ENCODE assay signal across 15 mouse cellular contexts in genomic region chr11:5390969-5391831, GRCm38 (mm10). TPM values are rescaled to one million over a fixed set of nuclear protein-coding genes. Genes with fewer than 3 reads are reported as not detected.
DNase-seq lines count a peak whose midpoint lies in the region; ATAC-seq lines count a peak whose summit lies in the region.
"Had no signal": no experiment of that assay in that cellular context is flagged by ENCODE, and none has a peak within 500 bp of the region (broad histone marks: within the 10 kb centered on the region; RNA-seq: fewer than 3 reads in every experiment).

No protein-coding gene starts in this region.

- H3K27me3 ChIP-seq in liver, embryonic 16.5 days (ENCODE audit: control insufficient read depth, insufficient read depth, low read depth, low read length): no peaks in the 10 kb centered on the region
- no peaks in the 10 kb centered on the region for H3K27me3 ChIP-seq in forebrain, embryonic 15.5 days
- no peaks in the 10 kb centered on the region for H3K27me3 ChIP-seq in limb, embryonic 12.5 days
- H3K27me3 ChIP-seq in neural tube, embryonic 15.5 days (replicated peaks): no peaks in the 10 kb centered on the region

- no peak overlapping the region for H3K27ac ChIP-seq in liver, embryonic 16.5 days (ENCODE audit: low read length)
- 0 out of 2 replicates have a peak overlapping the region, but pooled peaks have one; percentile 27 for H3K27ac ChIP-seq in forebrain, embryonic 15.5 days (replicated peaks)
- H3K27ac ChIP-seq in limb, embryonic 12.5 days: no peak overlapping the region
- peak overlapping the region; percentile 67 for H3K27ac ChIP-seq in neural tube, embryonic 15.5 days (replicated peaks)
- H3K27ac ChIP-seq: heart, embryonic 10.5 days had no signal

- intact Hi-C loops in left cerebral cortex, postnatal 25 days (cut with DNase I): no loop called here
- intact Hi-C loops in heart, postnatal 10 days (cut with DNase I): no loop called here

- H3K4me3 ChIP-seq in liver, embryonic 16.5 days (ENCODE audit: low read depth, low read length): no peak overlapping the region
- no peak overlapping the region for H3K4me3 ChIP-seq in forebrain, embryonic 15.5 days
- no peak overlapping the region for H3K4me3 ChIP-seq in limb, embryonic 12.5 days (replicated peaks)
- H3K4me3 ChIP-seq in neural tube, embryonic 15.5 days (replicated peaks): no peak overlapping the region
- H3K4me3 ChIP-seq: heart, embryonic 10.5 days; myocyte had no signal

- no peak for DNase-seq in liver
- DNase-seq in left cerebral cortex, postnatal 25 days (ENCODE audit: low spot score in 2 of 2): no peak
- DNase-seq in heart, postnatal 10 days: no peak
- no peak for DNase-seq in B cell, adult 2 months
- DNase-seq: cerebellum, adult 9-11 months; right cerebral cortex, postnatal 14 days; thymus, postnatal 4 days had no signal

- H3K9me3 ChIP-seq in liver, embryonic 16.5 days (replicated peaks; ENCODE audit: control insufficient read depth, low read length): no peaks in the 10 kb centered on the region
- no peaks in the 10 kb centered on the region for H3K9me3 ChIP-seq in forebrain, embryonic 15.5 days
- no peaks in the 10 kb centered on the region for H3K9me3 ChIP-seq in limb, embryonic 12.5 days
- no peaks in the 10 kb centered on the region for H3K9me3 ChIP-seq in neural tube, embryonic 15.5 days (replicated peaks)
- H3K9me3 ChIP-seq: heart, embryonic 10.5 days had no signal

- H3K4me2 ChIP-seq in liver, embryonic 16.5 days (ENCODE audit: low read depth, low read length): no peak overlapping the region
- no peak overlapping the region for H3K4me2 ChIP-seq in forebrain, embryonic 15.5 days (replicated peaks)
- peak overlapping the region; percentile 16; the same call in 1 of the 2 replicates for H3K4me2 ChIP-seq in limb, embryonic 12.5 days
- H3K4me2 ChIP-seq in neural tube, embryonic 15.5 days: peak overlapping the region; percentile 20

- ATAC-seq in liver, embryonic 16.5 days (ENCODE audit: low read depth): peak; percentile 62; the same call in 1 of the 2 replicates
- 0 out of 2 replicates have a peak, but pooled peaks have one; percentile 35 for ATAC-seq in forebrain, embryonic 15.5 days (replicated peaks)
- ATAC-seq in limb, embryonic 12.5 days (ENCODE audit: insufficient number of reproducible peaks, insufficient read depth, low FRiP score, low TSS enrichment, low read depth): no peak
- peak; percentile 75 for ATAC-seq in neural tube, embryonic 15.5 days (ENCODE audit: low FRiP score)
- ATAC-seq: inflammation-experienced regulatory T-cells, adult 6 months; lung, postnatal 0 days had no signal

- no peak overlapping the region for H3K9ac ChIP-seq in liver, embryonic 16.5 days (ENCODE audit: low read depth, low read length)
- H3K9ac ChIP-seq in forebrain, embryonic 15.5 days (replicated peaks): no peak overlapping the region
- no peak overlapping the region for H3K9ac ChIP-seq in limb, embryonic 12.5 days (replicated peaks)
- H3K9ac ChIP-seq in neural tube, embryonic 15.5 days (replicated peaks): no peak overlapping the region

- 28% methylated on average over 4 of the region's 4 CpGs for WGBS in liver, embryonic 16.5 days (ENCODE audit: insufficient replicate concordance)
- 2% methylated on average over 4 of the region's 4 CpGs for WGBS in forebrain, embryonic 15.5 days
- WGBS in limb, embryonic 12.5 days: 24% methylated on average over 4 of the region's 4 CpGs
- WGBS in neural tube, embryonic 15.5 days: 13% methylated on average over 4 of the region's 4 CpGs

- H3K4me1 ChIP-seq in liver, embryonic 16.5 days (ENCODE audit: control insufficient read depth, low read depth, low read length): no peaks in the 10 kb centered on the region
- H3K4me1 ChIP-seq in forebrain, embryonic 15.5 days: peaks cover 21% of the 10 kb centered on the region
- H3K4me1 ChIP-seq in limb, embryonic 12.5 days (replicated peaks): peaks cover 16% of the 10 kb centered on the region
- peaks cover 21% of the 10 kb centered on the region for H3K4me1 ChIP-seq in neural tube, embryonic 15.5 days

- no peaks in the 10 kb centered on the region for H3K36me3 ChIP-seq in liver, embryonic 16.5 days (ENCODE audit: control insufficient read depth, insufficient read depth)
- H3K36me3 ChIP-seq in forebrain, embryonic 15.5 days: no peaks in the 10 kb centered on the region
- H3K36me3 ChIP-seq in limb, embryonic 12.5 days: no peaks in the 10 kb centered on the region
- H3K36me3 ChIP-seq in neural tube, embryonic 15.5 days: no peaks in the 10 kb centered on the region
- H3K36me3 ChIP-seq: heart, embryonic 10.5 days had no signal

RNA-seq across cellular contexts. Expression of gene Znrf3, which starts 53.4 kb away (rescaled TPM):
- polyA plus RNA-seq in liver, embryonic 16.5 days (2015; fragmentation: Nextera tagmentation; extraction: Ambion mirVana): 2.9 and 3.1 TPM in 2 replicates
- polyA plus RNA-seq in forebrain, embryonic 15.5 days (2015; fragmentation: Nextera tagmentation; extraction: Ambion mirVana): 6.9 and 7.4 TPM in 2 replicates
- polyA plus RNA-seq in limb, embryonic 12.5 days (2016; fragmentation: Nextera tagmentation; extraction: Ambion mirVana): 13.6 and 13.7 TPM in 2 replicates
- polyA plus RNA-seq in neural tube, embryonic 15.5 days (2015; fragmentation: Nextera tagmentation; extraction: Ambion mirVana): 7.2 and 8.5 TPM in 2 replicates
- 10 to 100 TPM; 19.6 to 20.0 TPM for total RNA-seq in left cerebral cortex, postnatal 25 days (2021)
- total RNA-seq in heart, postnatal 10 days (2021): 10 to 100 TPM; 11.9 to 14.7 TPM

Comparison
In these comparisons a context has a peak if more than half of its experiments do, and no peak if none do; other contexts are left out.
1. H3K27ac ChIP-seq: peak in forebrain, embryonic 15.5 days (single experiment) and neural tube, embryonic 15.5 days (single experiment); none in liver, embryonic 16.5 days (single experiment) and limb, embryonic 12.5 days (single experiment).
2. H3K4me2 ChIP-seq: peak in limb, embryonic 12.5 days (single experiment) and neural tube, embryonic 15.5 days (single experiment); none in liver, embryonic 16.5 days (single experiment) and forebrain, embryonic 15.5 days (single experiment).